Mouse (Mus musculus) ovary, adult 18-20 months (tissue): ENCODE measurements around the gene Palm2.

ENCODE experiments used
- DNase-seq: peaks from one replicate; pipeline ENCODE4 v3.0.0; 2022; ENCODE audit warnings: low spot score, mixed read lengths

The Palm2 gene

DNA sequence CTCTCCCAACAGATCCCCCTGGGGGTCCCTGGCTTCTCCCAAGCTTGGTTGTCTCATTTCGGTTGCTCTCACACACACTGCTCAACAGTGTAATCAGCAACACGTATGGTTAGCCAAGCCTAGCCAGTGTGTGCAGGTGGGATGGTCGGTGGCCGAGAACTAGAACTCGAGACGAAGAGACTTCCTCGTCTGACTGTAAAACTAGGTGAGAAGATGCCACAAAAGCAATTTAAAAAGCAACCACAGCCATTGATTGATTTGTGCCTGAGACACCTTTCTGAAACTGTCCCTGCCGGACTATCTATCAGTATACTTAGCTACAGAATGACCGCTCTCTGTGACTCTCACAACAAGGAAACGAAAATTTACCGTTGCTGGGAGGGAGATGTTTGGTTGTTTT lies 321.0 kb downstream of the Palm2 start:
- no peak for DNase-seq

DNA sequence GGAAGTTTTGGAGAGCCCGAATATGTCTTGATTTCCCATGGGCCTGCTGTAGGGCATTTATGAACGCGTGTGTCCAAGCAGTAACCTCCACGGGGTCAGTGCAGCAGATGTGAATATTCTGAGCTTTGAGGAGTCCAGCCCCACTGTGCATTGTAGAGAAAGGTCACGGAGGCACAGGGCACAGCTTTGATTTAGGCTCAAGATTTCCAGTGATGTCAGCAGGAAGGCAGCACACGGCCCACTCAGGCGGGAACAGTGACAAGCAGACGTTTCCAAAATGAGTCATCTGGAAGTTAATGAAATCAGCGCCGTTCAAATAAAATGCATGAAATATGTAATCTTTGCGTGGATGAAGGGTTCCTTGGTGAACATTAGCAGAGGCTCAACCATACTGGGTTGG lies 323.9 kb downstream of the Palm2 start:
- no peak for DNase-seq
